Mouse (Mus musculus): ENCODE results near the gene Aprt.

DNA sequence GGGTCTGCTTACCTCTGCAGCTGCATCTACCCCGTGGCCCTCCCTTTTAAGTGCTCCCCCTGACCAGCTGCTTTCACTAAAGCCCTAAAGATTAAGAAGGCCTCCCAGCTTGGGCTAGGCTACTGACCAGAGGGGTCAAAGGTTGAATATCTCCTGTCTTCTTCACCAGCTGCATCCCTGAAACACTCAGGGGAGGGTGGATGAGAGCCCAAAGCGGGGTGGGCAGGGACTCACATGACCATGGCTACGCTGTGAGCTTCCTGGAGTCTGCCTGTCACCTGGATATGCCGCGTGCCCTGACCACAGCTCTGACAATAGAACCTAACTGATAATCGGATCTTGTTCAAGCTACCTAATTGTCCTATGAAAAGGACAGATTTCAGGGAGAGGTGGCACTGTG, 46.0 kb upstream of the Aprt start, which contains the start of gene Pabpn1l:
- TF ChIP-seq EP300 (IDR thresholded peaks at IDR 0.05; ENCODE audit: insufficient read depth, low read depth, low read length) (no peak), CTCF (IDR thresholded peaks at IDR 0.05; ENCODE audit: low read depth, low read length) (no peak), POLR2A (IDR thresholded peaks at IDR 0.05; ENCODE audit: insufficient read depth, low read length) (no peak)
